Mouse (Mus musculus) frontal cortex, adult (tissue): Measurements from ENCODE around the gene Lrrc74a.

Source experiments
- ATAC-seq: cut with Nextera tagmentation; 2 replicates; pipeline ENCODE4 v1.9.2; 2017; ENCODE audit warnings: mild to moderate bottlenecking, moderate library complexity, mixed read lengths; ENCODE audit not compliant: low TSS enrichment

Lrrc74a gene

DNA sequence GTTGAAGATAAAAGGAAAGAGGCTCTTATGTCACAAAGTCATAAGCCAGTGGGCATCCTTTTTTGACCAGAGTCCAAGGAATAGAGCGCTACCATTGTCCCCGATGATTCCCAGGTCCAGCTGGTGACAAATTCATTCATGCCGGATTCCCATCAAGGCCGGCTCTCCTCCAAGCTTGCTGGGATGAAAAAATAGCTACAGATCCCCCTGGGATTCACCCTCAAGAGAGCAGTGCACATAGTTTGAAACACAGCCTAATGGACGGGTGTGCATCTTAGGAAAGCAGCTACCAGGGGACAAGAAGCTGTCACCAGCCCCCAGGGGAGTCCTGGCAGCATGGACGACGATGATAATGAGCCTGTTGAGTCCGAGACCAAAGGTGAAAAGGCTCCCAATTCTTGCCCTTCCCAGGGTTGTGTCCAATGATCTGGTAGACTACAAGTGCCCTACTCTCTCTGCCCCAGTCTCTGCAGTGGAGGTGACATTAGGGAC is at the start of gene Lrrc74a:
TSS of gene Lrrc74a (plus strand) at position 51 of the 492 bp plus-strand sequence.
- no peak for ATAC-seq

DNA sequence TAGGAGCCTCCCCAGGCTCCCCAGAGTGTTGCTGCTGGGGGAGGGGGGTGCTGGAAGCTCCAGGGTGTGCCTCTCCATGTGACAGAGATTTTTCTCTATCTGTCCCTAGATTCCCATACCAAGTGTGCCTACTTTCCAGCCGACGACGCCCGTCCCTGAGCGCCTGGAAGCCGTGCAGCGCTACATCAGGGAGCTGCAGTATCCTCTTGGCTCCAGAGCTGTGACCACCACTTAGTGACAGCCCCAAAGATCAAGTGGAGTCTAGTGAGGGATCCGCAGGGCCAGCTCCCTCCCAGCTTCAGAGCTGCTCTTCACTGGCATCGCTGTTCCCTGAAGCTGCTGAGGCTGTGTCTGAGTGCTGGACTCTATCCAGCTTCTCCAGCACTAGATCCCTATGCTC is 48.9 kb upstream of the Lrrc74a start:
- peak; percentile 33 for ATAC-seq

DNA sequence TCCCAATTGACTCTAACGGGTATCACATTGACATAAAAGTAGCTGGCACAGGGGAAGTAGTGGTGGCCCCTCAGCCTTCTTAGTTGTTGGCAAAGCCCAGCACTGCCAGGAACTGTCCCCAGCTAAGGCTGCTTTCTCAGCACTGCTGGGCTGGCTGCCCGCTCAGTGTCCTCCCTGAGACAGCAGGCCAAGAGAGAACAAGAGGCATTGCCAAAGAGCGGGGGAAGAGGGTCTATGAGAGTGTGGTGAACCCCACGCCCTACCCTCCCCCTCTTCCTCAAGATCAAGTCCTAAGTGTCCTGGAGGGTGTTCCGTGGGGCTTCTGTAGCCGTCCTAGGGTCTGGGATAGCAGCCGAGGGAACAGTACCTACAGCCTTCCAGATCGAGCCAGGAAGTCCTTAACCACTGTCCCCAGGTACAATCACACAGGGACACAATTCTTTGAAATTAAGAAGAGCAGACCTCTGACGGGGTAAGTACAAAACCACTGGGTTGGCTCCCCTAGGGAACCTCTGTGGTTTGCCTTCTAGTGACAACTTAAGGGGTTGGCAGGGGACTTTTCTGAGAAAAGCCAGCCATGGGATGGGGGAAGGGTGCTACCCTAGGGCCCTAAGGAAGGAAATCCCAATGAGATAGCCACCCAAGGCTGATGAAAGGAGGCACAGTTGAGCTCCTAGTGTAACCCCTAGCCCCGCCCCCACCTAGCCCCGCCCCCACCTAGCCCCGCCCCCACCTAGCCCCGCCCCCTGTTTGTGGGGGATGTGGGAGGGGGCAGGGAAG is 47.4 kb upstream of the Lrrc74a start:
- no peak for ATAC-seq

DNA sequence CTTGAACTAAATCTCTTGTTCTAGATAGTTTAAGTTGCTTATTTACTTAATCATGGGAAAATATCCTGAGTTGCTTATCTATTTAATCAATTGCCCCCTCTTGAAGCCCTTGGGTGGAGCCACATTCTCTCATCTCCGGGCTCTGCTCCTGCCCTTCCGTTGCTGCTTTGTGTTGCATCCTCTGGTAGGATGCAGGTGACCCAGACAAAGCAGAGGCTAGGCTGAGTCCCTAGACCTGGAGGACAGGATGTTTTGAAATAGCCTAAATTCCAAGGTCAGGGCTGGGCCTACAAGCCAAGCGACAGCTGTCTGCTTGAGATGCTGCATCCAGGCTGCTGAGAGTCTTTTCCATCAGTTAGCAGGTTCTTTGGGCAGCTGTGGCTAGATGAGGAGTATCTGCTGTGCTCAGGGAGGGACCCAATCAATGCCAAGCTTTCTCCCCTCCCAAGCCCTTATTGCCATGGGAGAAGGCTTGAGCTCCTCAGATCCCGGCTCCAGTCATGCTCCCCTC is 46.7 kb upstream of the Lrrc74a start:
- ATAC-seq, result no peak

DNA sequence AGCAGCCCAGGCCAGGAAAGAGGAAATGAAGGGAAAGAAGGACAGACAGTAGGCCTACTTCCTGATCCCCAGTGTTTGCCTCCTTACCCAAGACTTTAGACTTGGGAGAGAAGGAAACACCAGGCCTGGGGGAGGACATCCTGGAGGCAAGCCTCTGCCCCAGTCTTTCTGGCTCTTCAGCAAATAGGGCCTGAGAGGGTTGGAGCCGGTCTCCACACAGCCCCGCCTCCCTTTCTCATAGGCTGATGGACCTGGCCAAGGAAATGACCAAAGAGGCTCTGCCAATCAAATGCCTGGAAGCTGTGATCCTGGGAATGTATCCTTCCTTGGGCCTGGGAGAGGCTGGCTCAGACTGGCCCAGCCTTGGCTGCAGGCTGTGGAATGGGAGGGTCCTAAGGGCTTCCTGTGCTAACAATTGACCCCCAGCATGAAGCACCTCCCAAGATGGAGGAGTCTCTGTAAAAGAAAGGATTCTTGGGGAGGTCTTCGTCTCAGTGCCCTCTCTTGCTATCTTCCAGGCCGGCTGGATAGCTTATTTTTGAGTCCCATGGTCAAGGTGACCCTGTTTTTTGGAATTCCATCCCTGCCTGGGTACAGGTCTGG is 46.1 kb upstream of the Lrrc74a start:
- ATAC-seq, result no peak

DNA sequence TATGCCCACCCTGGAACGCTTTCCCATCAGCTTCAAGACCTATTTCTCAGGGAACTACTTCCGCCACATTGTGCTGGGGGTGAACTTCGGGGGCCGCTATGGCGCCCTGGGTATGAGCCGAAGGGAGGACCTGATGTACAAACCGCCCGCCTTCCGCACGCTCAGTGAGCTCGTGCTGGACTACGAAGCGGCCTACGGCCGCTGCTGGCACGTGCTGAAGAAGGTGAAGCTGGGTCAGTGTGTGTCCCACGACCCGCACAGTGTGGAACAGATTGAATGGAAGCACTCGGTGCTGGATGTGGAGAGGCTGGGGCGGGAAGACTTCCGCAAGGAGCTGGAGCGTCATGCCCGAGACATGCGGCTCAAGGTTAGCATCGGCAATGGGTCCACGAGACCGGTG is 45.3 kb upstream of the Lrrc74a start:
- ATAC-seq, result no peak

DNA sequence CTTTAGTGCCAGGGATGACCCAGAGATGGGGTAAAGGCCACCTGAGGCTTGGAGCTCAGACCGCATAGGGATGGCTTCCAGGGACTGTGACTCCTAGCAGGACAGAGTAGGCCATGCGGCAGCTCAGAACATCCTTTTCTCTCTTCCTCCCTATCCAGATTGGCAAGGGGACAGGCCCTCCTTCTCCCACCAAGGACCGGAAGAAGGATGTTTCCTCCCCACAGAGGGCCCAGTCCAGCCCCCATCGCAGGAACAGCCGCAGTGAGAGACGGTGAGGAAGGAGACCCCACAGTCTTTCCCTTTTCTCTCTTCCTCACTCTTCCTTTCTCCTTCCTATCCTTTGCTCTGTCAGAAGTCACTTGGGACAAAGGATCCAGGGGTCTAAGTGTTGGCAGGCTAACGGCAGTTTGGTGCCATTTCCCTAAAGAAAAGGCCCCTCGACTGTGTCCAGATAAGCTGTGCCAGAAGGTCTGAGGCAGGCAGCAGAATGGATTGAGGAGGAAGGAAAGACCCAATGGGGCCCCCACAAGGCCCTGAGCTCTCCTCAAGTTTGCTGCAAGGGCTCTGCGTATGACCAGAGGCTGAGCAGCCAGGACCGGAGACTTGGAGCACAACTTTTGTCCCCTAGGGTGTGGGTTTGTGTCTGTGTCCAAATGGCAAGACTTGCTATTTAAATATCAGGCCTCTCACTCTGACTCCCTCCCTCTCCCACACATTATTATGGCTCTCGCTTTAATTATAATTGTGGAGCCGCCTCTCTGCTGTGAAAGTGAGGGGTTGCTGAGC is 43.3 kb upstream of the Lrrc74a start:
- ATAC-seq, result no peak

DNA sequence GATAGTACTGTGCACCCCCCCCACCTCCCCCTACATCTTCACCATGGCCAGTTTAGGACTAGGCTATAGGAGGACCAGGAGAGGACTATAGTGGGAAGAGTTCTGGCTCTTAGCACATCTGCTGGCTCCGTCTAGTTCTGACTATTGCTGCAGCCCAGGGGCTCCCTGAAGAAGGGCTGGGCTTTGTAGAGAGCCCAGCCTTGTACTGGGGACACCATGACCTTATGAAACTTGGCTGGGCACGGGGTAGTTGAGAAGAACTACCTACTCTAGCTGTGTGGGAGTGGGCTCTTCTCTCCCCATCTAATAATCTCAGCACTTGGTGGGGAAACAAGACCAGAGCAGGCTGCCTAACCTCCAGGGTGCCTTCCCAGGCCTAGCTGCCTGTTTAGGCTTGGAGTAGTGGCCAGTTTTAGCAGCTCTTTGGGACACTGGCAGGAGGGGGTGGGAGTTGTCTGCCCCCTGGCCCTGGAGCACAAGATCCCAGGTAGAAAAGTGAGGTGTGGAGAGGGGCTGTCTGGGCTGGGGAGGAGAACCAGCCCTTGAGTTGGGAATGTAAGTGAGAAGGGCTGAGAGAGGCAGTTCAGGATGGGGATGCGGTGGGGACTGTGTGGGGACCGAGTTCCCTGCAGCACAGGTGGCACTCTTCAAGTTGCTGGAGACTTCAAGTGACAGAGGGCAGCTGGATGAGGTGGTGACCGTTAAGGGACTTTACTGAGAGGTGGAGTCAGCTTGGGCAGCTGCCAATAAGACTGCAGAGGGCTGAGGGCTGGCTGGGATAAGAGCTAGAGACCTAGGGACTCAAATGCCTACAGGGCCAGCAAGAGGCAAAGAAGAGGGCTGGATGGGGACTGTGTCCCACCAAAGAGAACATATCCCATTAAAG is 41.5 kb upstream of the Lrrc74a start:
- no peak for ATAC-seq

DNA sequence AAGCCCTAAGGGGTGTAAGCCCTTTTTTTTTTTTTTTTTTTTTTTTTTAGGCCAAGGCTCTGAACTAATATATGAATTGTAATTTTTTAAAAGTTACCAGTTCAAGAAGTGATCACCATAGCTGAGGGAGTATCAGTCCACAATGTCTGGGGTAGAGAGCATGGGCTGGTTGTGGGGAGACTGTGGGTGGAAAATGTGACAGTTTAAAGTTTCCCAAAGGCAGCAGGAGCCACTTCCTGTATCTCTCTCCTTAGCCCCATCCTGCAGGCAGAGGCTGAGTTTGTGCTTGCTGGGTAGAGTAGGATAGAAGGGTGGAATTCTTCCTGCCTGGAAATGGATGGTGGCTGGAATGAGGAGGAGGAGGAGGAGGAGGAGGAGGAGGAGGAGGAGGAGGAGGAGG is 40.8 kb upstream of the Lrrc74a start:
- ATAC-seq, result no peak

DNA sequence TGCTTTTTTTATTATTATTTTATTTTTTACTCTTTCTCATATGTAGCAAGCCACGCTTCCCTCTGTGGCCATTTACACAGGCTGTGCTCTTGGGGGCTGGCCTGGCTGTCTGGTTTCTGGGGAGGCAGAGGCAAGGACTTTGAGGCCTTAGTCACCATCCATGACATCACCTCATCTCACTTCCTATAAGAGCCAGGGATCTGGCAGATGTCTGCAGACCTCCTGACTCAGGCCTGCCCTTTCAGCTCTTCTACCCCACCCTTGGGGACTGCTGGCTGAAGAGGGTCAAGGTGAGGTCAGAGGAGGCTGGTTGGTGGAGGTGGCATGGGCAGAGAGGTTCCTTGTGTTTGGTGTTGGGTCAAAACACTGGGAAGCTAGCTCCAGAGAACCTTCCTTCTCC is 39.7 kb upstream of the Lrrc74a start:
- ATAC-seq, result no peak

DNA sequence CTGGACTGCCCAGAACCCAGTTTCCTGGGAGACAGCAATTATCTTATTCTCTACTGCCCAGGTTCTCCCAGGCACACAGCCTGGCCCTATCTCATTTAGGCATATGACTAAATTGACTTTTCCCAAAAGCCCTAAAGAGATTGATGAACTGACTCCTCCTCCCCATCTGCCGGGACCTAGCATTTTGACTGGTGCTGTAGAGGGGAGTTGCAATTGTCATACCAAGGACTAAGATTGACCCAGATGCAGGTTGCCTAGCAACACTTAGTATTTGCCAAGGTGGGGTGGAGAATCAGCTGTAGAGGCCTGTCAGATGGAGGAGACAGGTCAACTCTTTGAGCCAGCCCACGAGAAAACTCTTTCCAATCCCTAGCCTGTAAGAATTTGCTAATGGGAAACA is 36.2 kb upstream of the Lrrc74a start:
- no peak for ATAC-seq

DNA sequence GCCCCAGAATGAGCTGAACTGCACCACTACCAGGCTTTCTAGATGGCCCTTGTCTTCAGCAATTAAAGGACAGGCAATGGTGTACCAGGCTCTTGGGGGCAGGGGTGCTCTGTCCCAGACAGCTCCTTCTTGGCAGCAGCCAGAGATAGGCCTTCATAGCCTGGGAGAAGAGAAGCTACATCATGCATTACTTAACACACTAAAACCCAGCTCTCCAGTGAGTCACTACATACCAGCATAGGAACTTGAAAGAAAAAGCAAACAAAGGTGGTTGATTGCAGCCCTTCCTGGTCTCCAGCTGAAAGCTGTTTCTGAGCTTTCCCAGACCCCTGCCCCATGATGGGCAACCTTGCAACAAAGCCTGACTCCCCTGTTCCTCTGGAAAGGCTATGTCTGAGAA is 35.6 kb upstream of the Lrrc74a start:
- peak; percentile 26; the same call in 1 of the 2 replicates for ATAC-seq

DNA sequence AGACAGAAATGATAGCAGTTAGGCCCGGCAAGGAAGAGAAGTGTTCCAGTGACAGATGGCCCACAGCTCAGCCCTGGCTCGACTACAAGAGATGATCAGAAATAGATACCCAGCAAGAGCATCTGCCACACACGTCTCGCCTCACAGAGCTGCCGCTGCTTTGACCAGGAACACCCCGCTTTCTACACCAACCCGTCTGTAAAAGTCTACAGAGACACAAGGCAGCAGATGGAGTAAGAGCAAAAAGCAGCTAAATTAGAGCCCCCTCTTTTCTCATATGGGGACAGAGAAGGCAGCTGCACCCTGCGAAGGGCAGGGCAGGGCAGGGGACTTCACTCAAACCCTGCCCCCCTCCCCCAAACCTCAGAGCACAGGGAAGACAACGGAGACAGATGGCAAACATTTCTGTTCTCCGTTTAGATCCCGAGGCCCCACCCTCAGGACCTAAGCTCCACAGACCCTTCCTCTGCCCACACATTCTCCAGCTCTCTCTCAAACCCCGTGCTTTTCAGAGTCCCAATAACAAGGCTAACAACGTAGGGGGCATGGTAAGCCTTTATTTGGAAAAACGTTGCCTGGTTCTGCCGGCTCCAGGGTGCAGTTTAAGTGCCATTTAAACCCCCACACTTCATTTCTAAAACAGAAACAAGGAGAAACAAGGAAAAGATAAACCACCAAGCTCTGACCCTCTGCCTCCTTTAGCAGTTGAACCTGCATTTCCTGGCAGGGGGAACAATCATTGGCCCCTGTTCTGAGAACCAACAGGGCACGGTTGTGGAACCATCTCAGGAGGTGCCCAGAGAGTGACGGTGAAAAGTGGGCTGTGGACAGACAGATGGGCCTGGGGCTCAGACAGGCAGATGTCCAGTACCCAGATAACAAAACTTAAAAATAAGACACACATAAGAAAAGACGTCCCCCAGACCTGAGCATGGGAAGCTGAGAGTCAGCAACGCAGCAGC is 33.9 kb upstream of the Lrrc74a start:
- peak; percentile 75 for ATAC-seq

DNA sequence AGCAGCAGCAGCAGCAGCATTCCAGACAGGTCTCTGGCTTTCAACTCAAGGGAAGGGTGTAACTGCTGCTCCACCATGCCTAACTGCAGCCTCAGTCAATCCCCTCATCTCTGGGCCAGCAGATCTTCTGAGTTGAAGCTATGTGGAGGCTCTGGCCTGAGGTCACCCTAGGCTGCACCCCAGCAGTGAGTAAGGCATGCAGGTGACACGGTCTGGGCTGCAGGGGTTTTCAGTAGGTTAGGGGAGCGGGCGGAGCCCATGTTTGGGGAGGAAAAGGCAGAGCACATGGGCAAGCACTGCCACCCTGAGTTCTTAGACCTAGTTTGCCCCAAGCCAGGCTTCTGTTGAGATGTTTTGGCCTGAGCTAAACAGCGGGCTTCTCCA is 33.2 kb upstream of the Lrrc74a start:
- no peak; the same call in 1 of the 2 replicates for ATAC-seq

DNA sequence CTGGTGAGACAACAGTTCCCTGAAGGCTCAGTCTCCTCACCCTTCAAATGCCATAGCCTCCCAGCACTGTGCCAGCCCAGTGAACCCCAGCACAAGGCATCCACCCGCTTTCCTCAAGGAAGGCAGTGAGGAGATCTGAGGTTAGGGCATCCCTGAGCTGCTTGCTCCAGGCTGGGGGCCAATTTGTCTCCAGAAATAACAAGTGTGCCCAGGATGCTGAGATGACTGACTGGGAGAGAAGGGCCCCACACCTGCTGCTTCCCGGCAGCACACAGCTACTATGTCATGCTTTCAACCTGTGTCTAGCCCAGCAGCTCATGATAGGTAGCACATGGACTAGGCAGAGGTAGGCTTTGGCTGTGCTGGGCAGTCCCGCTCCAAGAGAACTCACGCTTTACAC is 32.7 kb upstream of the Lrrc74a start:
- ATAC-seq, result no peak

DNA sequence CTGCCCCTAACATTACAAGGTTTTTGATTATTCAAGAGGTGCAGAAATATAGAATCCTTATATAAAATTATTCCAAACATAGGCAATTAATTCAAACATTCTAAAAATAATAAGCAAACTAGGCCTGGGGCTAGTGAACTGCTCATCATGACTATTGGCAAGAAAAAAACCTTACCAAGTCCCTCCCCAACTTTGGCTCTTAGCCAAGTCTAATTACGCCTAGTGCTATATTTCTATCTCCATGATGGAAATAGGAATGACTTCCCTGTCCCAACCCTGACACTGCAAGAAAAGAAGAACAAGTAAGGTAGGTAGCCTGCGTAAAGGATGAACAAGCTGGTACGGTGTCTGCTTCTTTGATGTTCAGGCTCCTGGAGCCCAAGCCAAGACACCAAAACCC is 31.5 kb upstream of the Lrrc74a start:
- no peak for ATAC-seq

DNA sequence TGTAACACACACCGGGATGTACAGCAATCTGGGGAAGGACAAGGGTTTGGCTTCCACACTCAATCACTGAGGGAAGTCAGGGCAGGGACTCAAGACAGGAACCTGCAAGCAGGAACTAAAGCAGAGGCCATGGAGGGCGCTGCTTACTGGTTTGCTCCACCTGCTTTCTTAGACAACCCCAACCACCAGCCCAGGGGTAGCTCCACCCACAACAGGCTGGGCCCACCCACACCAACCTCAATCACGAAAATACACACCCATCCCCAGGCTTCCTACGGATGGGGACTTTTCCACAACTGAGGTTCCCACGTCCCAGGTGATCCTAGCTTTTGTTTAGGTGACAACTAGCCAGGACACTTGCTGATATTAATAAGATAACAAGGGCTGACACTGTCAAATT is 28.3 kb upstream of the Lrrc74a start:
- ATAC-seq, result no peak

DNA sequence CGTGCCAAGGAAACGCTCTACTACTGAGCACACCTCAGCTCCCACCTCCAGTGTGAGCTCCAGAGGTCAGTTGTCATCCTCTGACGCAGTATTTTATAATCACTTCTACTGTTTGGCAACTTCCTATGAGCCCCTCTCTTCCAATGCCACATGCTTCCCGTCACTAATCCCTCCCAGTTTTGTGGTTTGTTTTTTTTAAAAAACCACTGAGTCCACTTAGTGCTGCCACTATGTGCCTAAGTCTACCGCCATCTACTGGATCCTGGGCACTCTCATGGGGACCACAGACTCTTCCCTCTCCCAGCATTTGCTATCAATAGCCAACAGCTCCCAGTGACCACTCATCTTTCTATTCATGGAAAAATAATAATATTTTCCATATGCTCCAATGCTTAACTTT is 20.1 kb upstream of the Lrrc74a start:
- no peak for ATAC-seq

DNA sequence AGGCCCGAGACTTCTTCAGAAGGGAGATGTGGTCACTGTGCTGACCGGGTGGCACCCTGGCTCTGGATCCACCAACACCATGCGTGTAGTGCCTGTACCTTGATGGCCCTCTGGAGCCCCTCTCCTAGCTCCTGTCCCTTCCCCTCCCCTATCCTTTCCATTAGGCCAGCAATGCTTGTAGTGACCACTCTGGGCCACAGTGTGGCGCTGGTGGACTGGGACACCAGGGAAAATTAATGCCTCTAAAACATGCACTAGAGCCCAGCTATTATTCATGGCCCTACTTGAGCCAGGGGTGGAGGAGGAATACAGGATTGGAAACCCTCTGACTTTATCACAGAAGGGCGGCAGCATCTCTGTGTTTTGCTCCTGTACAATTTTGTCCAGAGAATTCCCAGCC is 18.8 kb upstream of the Lrrc74a start:
- ATAC-seq, result no peak

DNA sequence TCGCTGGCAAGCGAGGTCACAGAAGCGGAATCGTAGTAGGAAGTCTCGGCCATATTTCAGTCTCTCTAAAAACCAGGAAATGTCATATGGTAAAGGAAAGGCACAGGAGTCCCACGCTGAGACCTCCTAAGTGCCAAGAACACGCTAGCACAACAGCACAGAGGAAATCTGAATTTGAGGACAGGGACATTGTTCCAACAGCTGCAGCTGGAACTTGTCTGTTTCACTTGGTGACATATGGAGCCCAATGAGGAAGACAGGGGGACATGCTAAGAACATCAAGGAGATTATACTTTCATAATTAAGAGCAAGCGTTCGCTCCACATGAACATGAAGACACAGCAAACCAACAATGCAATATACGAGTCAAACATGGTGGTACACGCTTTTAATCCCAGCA is 17.2 kb upstream of the Lrrc74a start:
- no peak for ATAC-seq
